Mouse (Mus musculus) megakaryocyte progenitor cell, adult 5-6 weeks (primary cell): ENCODE measurements at regions not wholly inside any gene's neighbourhood (a gene's known extent, or its start where the extent isn't known, plus 50 kb on each side); places are given as distances from the start of the nearest gene placed in this dataset.

Experiments
- ATAC-seq: replicated peaks from 2 replicates; pipeline ENCODE4 v1.8.0; 2016; ENCODE audit warnings: mild to moderate bottlenecking, moderate TSS enrichment, inconsistent platforms; ENCODE audit not compliant: poor library complexity

GRCm38 (mm10) chr9:115534198-115534597 lies 224.0 kb upstream of the Stt3b start:
- no peak for ATAC-seq

- no peak for ATAC-seq
Observed at GRCm38 (mm10) chr9:115543665-115544064, 233.4 kb upstream of the Stt3b start.

GRCm38 (mm10) chr9:115545178-115545577 lies 235.0 kb upstream of the Stt3b start:
- no peak for ATAC-seq

- ATAC-seq = no peak
Observed at GRCm38 (mm10) chr9:115545792-115546191, 235.6 kb upstream of the Stt3b start.

- ATAC-seq = peak; percentile 71
Observed at GRCm38 (mm10) chr9:115547625-115548325, 237.6 kb upstream of the Stt3b start.

GRCm38 (mm10) chr9:115548722-115549349 lies 238.6 kb upstream of the Stt3b start:
- ATAC-seq = 0 out of 2 replicates have a peak, but pooled peaks have one; percentile 15

- ATAC-seq = peak; percentile 73
Observed at GRCm38 (mm10) chr9:115551080-115551479, 240.9 kb upstream of the Stt3b start.

GRCm38 (mm10) chr9:115551501-115551900 lies 241.3 kb upstream of the Stt3b start:
- ATAC-seq = peak; percentile 52

- no peak for ATAC-seq
Observed at GRCm38 (mm10) chr9:115558131-115558530, 247.9 kb upstream of the Stt3b start.

- ATAC-seq = peak; percentile 64
Observed at GRCm38 (mm10) chr9:115559521-115559920, 249.3 kb upstream of the Stt3b start.

- no peak for ATAC-seq
Observed at GRCm38 (mm10) chr9:115561207-115561606, 251.0 kb upstream of the Stt3b start.

GRCm38 (mm10) chr9:115562783-115563182 lies 252.6 kb upstream of the Stt3b start:
- ATAC-seq = no peak

- ATAC-seq = no peak
Observed at GRCm38 (mm10) chr9:115564366-115564765, 254.1 kb upstream of the Stt3b start.

GRCm38 (mm10) chr9:115568693-115569334 lies 258.6 kb upstream of the Stt3b start:
- no peak for ATAC-seq

GRCm38 (mm10) chr9:115570998-115571397 lies 260.8 kb upstream of the Stt3b start:
- no peak for ATAC-seq

- no peak for ATAC-seq
Observed at GRCm38 (mm10) chr9:115581116-115581515, 270.9 kb upstream of the Stt3b start.

GRCm38 (mm10) chr9:115583548-115583947 lies 273.3 kb upstream of the Stt3b start:
- ATAC-seq = peak; percentile 44; the same call in 1 of the 2 replicates

GRCm38 (mm10) chr9:115584874-115585273 lies 274.7 kb upstream of the Stt3b start:
- ATAC-seq = no peak

GRCm38 (mm10) chr9:115592466-115592865 lies 282.2 kb upstream of the Stt3b start:
- ATAC-seq = no peak

GRCm38 (mm10) chr9:115600228-115600627 lies 290.0 kb upstream of the Stt3b start:
- ATAC-seq = no peak

- no peak for ATAC-seq
Observed at GRCm38 (mm10) chr9:115600826-115601225, 290.6 kb upstream of the Stt3b start.

GRCm38 (mm10) chr9:115602772-115603171 lies 292.6 kb upstream of the Stt3b start:
- no peak for ATAC-seq
